Mouse (Mus musculus) c-Kit-positive CD71-positive TER-119-negative erythroid progenitor cells, embryonic 14.5 days (primary cell): Measurements from ENCODE around the gene Gtf2e1.

ENCODE experiments used
- DNase-seq: peaks from one replicate; pipeline ENCODE4 v3.0.0-alpha.2; 2013; ENCODE audit warnings: low read depth

Gene Gtf2e1

DNA sequence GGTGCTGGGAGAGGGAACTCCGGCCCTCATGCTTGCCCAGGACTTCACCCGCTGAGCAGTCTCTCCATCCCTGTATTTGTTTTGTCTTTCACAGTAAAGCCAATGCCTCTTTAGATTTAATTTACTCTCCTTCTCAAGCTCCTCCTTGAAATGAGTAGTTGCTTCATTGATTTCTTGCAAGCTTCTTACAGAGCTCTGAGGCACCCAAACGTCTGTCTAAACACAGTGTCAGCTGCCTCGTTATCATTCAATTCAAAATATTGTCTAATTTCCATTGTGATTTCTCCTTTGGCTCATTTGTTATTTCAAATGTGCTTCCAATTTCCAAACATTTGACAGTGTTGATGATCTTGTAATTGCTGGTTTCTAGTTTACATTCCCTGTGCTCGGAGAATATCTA, 6.7 kb upstream of the Gtf2e1 start:
- no peak for DNase-seq

DNA sequence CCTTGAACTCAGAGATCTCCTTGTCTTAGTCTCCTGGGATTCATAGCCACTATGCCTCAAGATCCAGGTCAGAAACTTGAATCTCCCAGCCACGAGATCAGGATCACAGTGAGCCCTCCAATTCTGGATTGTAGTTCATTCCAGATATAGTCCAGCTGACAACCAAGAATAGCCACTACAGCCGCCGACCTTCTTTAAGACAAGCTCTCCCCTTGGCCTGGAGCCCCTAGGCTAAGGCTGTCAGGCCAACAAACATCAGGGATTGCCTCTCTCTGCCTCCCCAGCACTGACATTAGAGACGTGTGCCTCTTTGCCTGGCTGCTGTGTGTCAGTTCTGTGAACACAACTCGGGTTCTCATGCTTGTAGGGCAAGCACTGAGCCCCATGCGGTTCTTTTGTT, 1.2 kb upstream of the Gtf2e1 start:
- no peak for DNase-seq

DNA sequence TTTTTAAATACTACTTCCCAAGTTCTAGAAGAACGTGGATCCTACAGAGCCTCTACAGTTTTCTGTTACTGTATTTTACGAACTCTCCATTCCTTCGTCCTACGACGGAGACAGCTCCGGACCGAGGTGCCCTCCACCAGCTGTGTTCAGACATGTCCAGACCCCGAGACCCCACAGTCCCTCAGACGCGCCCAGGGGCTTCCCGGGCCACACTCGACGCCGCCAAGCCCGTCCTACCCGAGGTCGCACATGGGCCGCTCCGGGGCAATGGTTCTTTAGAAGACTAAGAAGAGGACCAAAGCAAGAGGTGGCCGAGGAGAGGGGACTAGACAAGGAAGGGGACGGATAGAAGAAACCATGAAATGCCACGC, 364 bp downstream of the Gtf2e1 start:
- no peak for DNase-seq

DNA sequence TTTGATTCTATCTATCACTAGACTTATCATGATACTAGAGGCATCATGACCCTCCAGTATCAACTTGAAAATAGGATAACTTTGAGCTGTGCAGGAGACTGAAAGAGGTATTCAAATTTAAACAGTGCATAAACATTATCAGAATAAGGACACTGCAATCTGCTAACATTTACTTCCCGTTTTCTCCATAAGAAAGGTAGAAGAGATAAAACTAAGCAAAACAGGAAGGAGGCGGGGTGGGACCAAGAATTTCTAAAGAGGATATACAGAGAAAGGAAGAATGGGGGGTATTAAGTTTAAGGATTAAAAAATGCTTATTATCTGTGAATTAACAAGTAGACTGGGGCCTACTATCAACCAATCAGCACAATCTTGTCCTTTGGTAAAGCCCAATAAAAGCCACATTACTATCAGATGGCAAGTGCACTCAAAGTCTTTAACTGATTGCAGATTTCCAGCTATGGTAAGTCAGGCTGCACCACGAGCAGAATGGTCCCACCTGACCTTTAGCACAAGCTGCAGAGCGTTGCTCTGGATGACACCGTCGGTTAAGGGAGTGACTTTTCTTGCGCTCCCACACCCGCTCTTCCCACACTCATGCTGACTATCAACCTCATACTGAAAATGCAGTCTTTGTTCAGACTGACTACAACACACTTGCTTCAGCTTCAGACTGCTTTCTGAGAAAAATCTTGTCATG, 6.1 kb downstream of the Gtf2e1 start:
- DNase-seq = no peak

DNA sequence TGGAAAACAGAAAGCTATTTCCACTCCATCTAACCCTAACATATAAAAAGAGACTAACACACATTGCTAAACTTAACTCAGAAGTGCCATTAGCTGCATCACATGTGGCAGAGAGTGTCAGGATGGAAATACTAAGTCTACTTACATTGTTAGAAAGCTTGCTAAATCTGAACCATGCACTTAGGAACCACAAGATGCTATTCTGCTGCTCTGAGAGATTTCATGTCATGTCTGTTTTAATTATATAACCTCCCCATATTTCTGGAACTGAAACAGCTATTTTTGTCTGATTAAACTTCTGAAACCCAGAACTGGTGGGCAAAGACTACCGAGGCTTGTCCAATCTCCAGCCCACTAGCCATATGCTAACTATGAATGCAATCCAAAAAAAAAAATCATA, 7.5 kb downstream of the Gtf2e1 start:
- DNase-seq = no peak

DNA sequence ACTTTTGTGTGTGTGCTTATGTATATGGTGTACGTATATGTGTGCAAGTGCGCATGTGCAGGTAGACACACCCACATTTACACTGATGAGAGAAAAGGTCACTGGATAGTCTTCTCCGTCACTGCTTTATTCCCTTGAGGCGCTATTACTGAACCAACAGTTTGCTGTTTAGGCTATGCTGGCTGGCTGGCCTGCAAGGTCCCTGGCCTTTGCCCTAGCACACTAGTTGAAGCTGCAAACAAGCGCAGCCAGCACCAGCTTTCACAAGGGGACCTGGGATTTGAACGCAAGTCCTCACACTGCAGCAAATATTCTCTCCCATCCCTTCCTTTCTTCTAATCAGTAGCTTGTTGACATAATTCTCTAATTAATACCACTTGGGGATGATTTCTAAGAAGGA, 9.4 kb downstream of the Gtf2e1 start:
- DNase-seq = no peak

DNA sequence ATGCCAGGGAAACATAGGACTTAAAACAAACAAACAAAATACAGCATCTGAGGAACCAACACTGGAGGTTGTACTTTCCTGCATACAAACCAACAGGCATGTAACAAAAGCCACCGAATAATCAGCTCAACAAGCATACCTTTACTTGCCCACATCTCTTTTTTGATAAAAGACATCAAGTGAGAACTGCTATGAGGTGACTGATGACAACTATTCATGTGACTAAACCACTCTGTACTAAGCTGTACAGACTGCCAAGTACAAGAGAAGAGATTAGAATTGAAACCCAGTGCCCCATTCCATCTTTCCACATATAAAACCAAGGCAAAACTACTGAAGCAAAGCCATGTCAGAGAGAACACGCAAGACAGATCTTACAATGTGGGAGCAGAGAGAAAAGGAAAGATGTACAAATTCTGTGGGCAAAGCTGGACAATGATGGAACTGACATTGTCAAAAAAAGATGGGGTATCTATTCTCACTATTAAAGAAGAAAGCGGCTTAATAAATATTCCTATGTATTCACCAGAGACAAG, 12.8 kb downstream of the Gtf2e1 start:
- DNase-seq = no peak

DNA sequence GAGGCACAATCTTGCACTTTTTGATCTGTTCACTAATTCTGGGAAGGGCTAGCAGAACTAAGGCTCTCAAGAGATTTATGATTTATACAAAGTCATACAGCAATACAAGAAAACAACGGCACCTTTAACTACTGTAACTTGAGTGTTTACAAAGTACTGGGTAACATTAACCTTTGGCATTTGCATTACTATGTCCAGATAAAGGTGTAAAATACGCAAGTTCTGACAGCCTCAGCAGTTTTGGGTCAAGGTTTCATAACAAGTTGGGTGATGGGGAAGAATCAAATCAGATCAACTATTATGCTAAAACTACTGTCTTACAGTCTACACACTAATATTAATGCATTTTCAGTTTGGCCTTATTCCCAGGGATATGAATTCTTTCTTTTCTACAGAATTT, 14.5 kb downstream of the Gtf2e1 start:
- DNase-seq = no peak

DNA sequence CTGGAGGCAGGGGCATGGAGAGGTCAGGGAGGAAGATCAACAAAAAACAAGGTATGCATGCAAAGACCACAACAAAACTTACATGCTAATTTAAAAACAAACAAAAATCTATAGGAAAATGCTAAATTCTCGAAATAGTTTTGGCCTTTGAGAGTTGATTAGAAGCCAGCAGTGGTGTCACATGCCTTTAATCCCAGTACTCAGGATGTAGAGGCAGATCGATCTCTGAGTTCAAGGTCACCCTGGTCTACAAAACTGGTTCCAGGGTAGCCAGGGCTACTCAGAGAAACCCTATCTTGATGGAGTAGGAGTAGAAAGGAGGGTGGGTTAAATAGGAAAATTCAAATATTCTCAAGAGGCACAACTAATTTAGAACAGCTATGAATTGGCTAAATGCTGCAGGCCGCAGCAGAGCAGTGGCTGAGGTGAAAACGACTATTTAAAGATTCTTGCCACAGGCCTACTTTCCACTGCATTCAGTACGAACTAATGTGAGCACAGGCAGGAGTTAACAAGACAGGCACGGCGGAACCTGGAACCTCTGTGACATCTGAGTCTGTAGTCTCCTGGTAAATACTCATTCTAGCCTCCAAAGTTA, 17.4 kb downstream of the Gtf2e1 start:
- DNase-seq = no peak

DNA sequence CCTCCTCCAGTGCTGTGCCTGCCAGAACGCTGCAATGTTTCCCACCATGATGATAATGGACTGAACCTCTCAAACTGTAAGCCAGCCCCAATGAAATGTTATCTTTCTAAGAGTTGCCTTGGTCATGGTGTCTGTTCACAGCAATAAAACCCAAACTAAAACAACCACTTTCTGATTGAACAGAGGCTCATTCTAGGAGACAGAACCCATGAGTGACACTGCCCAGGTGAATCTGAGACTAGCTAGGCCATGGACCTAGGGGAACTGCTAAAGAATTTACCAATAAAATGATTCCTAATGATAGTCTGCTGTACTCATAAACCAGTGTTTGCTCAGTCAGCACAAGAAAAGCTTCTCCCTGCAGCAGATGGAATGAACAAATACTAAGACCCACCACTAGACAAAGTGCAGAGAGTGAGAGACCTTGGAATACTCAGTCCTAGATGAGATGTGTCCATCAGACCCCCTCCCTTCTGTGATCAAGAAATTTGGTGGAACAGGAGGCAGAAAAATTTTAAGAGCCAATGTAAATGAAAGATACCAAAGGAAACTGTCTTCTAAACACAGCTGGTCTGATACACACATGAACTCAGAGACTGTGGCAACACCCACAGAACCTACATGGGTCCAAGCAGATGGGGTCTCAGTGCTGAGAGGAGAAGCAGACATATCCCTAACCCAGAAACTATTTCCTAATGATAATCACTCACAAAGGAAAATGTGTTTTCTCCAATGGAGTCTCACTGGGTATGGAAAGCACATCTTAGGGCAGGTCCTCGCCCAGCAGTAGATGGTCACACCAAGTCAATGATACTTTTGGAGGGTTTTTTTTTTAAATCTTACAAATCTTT, 19.2 kb downstream of the Gtf2e1 start:
- DNase-seq = no peak

DNA sequence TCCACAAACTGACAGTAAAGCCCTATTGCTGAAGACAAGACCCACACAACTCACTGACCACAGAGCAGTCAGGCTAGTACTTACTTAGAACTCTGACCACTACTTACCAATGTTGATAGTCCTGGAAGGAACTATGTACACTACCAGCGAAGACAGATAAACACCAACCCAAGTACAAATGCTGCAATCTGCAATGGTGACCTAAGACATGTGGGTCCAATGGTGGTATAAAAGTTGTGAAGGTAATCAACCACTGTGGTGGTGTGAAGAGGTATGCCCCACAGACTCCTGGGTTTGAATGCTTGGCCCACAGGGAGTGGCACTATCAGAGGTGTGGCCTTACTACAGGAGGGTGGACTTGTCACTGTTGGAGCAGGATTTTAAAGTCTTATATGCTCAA, 19.9 kb downstream of the Gtf2e1 start:
- no peak for DNase-seq

DNA sequence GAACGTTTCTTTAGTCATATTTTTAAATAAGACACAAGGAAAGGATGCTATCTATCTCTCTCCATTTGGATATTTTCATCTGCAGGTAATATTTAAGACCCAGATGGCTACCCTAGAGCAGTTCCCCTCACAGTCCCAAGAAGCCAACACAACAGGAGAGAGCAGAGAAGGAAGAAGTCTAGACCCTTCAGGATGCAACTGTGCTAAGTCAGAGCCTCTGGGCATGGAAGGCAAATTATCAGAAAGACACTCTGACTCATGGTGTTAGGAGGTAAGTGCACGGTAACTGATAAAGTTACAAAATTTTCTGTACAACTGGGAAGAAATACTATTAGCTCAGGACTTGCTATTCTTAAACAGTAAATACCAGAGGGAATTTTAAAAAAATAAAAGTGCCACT, 20.9 kb downstream of the Gtf2e1 start:
- no peak for DNase-seq

DNA sequence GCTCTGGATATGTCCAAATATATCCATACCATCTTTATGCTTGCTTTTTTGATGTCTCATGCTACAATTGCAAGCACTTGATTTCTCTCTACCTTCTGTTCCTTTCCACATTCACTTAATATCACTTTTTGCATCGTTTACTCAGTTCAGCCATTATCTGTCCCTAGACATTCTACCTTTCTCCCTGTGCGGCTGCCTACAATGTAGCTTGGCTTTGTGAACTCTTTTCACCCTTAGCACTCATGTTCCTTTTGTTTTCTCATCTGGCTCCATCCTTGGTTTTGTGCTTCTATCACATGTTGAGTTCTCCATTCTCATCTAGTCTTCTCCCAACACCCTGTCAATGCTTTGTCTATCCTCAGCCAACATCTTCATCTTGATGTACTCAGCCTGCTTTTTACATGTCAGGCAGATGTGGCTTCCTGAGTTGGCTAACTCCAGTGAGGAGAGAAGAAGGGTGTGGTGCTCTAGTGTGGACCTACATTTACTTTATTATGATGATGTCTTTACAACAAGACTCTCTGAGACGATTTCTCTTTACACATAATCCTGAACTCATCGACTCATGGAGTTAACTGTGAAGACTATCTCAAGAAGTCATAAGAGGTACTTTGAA, 21.9 kb downstream of the Gtf2e1 start:
- DNase-seq = no peak

DNA sequence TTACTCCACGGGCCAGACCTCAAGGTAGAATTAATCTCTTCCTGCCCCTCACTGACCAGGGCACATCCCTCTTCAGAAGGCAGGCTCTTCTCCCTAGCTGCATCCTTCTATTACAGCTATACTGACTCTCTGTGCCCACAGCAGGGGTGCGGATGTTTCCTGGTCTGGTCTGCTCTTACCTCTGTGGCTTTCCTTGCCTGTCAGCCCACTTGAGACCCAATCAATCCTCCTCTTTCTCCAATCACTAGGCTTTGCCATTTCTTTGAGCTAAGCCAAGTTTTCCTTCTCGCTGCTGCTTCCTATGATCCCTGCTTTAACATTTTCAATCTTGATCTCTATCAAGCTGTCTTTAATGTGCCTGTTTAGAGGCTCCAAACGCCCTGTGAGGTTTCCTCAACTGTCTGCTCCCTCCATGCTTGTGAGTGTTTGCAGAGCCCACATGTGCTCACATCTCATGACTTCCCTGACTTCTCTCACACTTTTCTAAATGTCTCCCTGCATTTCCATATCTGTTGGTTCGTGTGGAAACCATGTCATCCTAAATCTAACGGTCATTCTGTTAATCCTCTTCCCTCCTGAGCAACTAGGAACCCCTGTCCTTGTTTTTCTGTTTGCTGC, 23.1 kb downstream of the Gtf2e1 start:
- no peak for DNase-seq

DNA sequence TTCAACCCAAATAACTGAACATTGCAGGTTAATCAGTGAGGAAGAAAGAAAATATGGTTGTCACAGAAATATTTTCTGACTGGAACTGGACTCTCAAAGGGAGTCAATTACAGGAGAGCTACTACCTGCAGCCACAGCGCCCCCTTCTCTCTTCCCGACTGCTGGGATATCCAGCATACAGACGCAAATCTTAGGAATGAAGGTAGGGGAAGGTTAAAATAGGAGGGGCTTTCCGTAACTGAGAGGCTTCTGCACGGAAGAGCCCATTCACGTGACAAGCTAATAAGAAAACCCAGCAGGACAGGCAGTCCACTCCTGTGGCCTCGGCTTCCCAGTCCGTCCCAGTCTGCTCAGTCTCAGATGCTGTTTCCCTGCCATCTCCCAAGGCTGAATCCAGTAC, 24.9 kb downstream of the Gtf2e1 start:
- DNase-seq = no peak

DNA sequence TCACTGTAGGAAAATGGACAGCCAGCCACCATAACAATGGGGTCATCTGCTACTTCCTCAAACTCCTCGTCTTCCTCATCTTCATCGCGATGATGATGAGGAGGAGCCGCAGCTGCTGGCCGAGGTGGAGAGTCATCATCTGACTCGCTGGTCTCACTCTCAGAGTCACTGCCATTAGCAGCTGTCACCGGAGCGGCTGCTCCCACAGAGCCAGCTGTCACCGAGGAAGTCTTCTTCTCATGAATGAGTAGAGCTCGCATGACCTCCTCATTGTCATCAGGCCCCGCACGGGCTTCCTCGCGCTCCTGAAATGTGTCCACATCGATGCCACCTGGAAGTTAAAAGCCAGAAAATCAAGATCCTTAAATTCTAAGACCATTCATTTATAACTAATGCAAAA, 28.1 kb downstream of the Gtf2e1 start:
- no peak for DNase-seq

DNA sequence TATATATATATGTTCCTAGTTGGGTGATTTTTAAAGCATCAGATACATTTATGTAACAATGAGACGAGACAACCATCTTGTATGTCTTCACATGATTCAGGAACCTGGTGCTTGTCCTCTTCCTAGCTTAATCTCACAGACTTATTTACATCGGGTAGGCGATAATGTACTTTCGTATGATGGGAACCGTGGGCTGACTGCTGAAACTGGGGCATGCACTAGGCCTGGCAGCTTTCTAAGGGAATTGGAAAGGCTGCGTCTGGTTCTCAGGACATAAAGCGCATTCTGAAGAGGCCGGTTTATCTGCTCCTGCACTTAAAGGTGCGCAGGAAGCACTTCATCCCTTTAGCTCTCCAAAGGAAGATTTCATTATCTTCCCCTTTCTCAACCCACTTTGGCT, 32.8 kb downstream of the Gtf2e1 start:
- DNase-seq = no peak

DNA sequence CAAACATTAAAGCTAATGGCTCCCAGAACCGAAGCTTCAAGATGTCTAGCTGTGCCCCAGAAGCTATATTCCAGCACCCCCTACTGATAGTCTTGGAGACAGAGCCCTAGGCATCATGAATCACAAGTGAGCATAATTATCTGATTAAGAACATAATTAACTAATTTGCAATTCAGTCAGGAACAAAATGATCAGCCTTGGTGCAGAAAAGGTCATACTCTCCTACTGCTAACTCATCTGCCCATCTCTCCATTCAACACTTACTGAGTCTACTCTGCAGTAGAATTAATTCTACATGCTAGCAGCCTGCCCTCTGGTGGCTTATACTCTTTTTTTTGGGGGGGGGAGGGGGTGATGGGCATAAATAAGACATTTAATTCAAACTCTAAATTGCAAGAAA, 35.1 kb downstream of the Gtf2e1 start:
- no peak for DNase-seq

DNA sequence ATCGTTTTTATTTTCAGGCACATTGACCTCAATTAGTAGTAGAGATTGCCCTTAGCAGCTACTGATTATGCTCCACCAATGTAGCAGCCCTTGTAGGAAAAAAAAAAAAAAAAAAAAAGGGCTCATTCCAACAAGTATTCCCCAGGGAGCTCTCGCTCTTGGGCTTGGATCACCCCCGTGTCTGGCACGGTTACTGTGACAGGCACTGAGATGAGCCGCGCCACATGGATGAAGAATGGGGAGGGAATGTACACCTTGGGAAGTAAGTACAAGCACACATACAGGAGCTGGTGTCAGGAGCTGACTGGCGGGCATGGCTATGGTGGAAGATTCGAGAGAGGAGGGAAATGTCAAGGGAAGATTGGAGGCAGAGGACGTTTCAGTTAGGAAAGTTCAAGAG, 41.0 kb downstream of the Gtf2e1 start:
- DNase-seq = no peak

DNA sequence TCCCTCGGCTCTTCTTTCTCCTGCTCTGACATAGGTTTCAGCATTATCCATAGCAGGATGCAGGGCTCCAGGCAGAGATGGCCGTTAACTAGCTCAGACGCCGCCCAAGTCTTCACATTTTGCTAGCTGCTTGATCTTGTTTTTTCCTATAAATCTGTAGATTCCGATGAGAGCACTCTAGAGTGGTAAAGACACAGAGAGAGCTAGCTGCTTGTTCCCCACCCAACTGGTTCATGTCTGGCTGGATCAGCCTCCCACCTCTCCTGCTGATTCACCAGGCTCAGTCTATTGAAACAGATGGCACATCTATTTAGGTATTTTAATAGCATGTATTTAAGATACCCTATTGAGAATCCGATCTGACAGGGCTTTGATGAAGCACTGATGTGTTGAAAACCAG, 44.6 kb downstream of the Gtf2e1 start:
- DNase-seq = no peak

DNA sequence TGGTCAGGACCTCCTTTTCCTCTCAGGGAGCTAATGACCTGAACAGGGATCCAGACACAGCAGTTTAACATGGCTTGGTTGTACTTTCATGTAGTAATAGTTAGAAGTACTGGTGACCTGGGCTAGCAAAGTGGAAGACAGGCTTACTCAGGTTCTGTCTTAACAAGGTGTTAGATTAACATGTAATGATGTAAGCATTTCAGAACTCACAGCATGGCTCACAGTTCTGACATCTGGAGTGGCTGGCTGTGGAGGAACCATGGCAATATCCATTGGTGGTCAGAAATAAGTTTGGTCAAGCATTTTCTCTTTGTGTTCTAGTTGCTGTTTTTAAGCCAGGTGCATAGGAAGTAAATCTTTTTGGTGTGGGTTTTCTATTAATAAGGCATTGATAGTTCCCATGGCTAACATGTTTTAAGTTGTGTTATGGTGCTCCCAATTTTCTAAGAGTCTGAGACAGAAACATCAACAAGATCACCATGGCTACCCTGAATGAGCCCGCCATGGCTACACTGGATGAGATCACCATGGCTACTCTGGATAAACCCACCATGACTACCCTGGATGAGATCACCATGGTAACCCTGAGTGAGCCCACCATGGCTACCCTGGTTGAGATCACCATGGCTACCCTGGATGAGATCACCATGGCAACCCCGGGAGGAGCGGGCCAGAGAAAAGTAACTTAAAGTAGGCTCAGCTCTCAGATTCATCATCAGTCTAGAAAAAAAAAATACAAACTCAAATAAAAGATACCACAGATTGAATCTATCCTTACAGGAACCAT, 52.6 kb downstream of the Gtf2e1 start:
- DNase-seq = no peak
